Mouse (Mus musculus) limb, embryonic 14.5 days (tissue): Measurements from ENCODE around the gene Cd247. TPM values are rescaled to one million over a fixed set of nuclear protein-coding genes. Genes with fewer than 3 reads are reported as not detected.

ENCODE experiments used
- ATAC-seq: fragments of 200-750 bp; cut with Nextera tagmentation; 2 replicates; pipeline ENCODE4 v1.8.0; 2017; ENCODE audit warnings: low read depth, moderate number of reproducible peaks, moderate TSS enrichment; ENCODE audit not compliant: low FRiP score
- DNase-seq: peaks from one replicate; pipeline ENCODE4 v3.0.0-alpha.2; 2015; ENCODE audit warnings: low spot score
- H3K27ac ChIP-seq: fragments of 300-500 bp; sonication (generic); replicated peaks from 2 replicates; pipeline ENCODE4 v1.5.1; 2014; ENCODE audit warnings: low read depth, mild to moderate bottlenecking, low read length, moderate library complexity, mixed read lengths
- H3K27me3 ChIP-seq: fragments of 300-500 bp; sonication (generic); 2 replicates; pipeline ENCODE4 v1.6.1; 2014; ENCODE audit warnings: low read length, mixed read lengths; ENCODE audit not compliant: control insufficient read depth, insufficient read depth
- H3K36me3 ChIP-seq: fragments of 300-500 bp; sonication (generic); 2 replicates; pipeline ENCODE4 v1.6.1; 2014; ENCODE audit warnings: mild to moderate bottlenecking, low read length, moderate library complexity, mixed read lengths; ENCODE audit not compliant: control insufficient read depth, insufficient read depth
- H3K4me1 ChIP-seq: fragments of 300-500 bp; sonication (generic); 2 replicates; pipeline ENCODE4 v1.6.1; 2014; ENCODE audit warnings: antibody characterized with exemption, low read length, mixed read lengths; ENCODE audit not compliant: control insufficient read depth, insufficient read depth
- H3K4me2 ChIP-seq: fragments of 300-500 bp; sonication (generic); replicated peaks from 2 replicates; pipeline ENCODE4 v1.6.1; 2014; ENCODE audit warnings: low read depth, mild to moderate bottlenecking, low read length, moderate library complexity; ENCODE audit not compliant: severe bottlenecking
- H3K4me3 ChIP-seq: fragments of 300-500 bp; sonication (generic); replicated peaks from 2 replicates; pipeline ENCODE4 v1.5.1; 2014; ENCODE audit warnings: low read length
- H3K9ac ChIP-seq: fragments of 300-500 bp; sonication (generic); 2 replicates; pipeline ENCODE4 v1.6.1; 2014; ENCODE audit warnings: mild to moderate bottlenecking, low read depth, low read length, moderate library complexity; ENCODE audit not compliant: severe bottlenecking
- H3K9me3 ChIP-seq: fragments of 300-500 bp; sonication (generic); 2 replicates; pipeline ENCODE4 v1.6.1; 2016; ENCODE audit warnings: low read length; ENCODE audit not compliant: control insufficient read depth
- POLR2A ChIP-seq: fragments of 200-500 bp; IDR thresholded peaks from 2 replicates; pipeline ENCODE4 v1.8.0; 2012; ENCODE audit warnings: inconsistent platforms, mild to moderate bottlenecking, moderate library complexity, borderline replicate concordance; ENCODE audit not compliant: insufficient read depth, insufficient read length; ENCODE audit errors: extremely low read depth
- WGBS: fragments of 180-500 bp; shearing (Covaris S2); extraction: QIAGEN DNeasy Blood & Tissue Kit; methylation state at CpG from one replicate; pipeline ENCODE4 v1.1.7; 2014; 5-methylcytosine and 5-hydroxymethylcytosine counted together
- polyA plus RNA-seq, 2 experiments: library from polyadenylated mRNA; depleted of rRNA in 1 of 2; stranded (reverse) in 1 of 2; unstranded in 1 of 2; fragments of >200 nt; fragmentation: Nextera tagmentation in 1 of 2; extraction: Ambion mirVana in 1 of 2; gene quantifications; 2 replicates each; pipeline versions ENCODE4 v1.2.1 to v1.2.3; 2012 to 2014

Gene Cd247
- polyA plus RNA-seq, 2 experiments = 0.53 to 0.87 TPM

GRCm38 (mm10) chr1:165822031-165822430, 33.5 kb downstream of the Cd247 start:
- Histone ChIP-seq H3K9me3 (no peaks in the 10 kb centered on the region), H3K36me3 (no peaks in the 10 kb centered on the region), H3K27me3 (no peaks in the 10 kb centered on the region), H3K4me1 (no peaks in the 10 kb centered on the region), H3K4me3 (no peak overlapping the region), H3K27ac (no peak overlapping the region), H3K9ac (no peak overlapping the region), H3K4me2 (no peak overlapping the region)
- WGBS = 91% methylated on average over 2 of the region's 2 CpGs
- ATAC-seq (no peak), DNase-seq (no peak)
- no peak for TF ChIP-seq POLR2A

DNA sequence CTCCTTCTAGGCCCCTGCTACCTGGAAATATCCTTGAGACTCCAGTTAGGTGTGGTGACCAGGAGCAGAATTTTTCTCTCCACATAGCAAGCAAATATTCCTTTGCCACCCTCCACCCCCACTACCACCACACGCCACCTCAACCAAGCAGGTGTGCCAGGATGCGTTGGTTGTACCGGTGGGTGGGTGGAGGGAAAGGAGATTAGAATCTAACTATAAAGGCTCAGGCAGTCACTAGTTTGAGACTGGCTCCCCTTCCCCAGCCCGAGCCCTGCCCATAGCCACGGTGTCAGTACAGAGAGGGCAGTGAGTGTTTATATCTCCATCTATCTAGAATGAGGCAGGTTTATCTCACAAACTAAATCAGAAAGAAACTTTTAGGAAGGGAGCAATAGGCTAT, 39.7 kb downstream of the Cd247 start:
- Histone ChIP-seq H3K27ac (no peak overlapping the region), H3K27me3 (no peaks in the 10 kb centered on the region), H3K4me3 (no peak overlapping the region), H3K4me1 (no peaks in the 10 kb centered on the region), H3K36me3 (no peaks in the 10 kb centered on the region), H3K9ac (no peak overlapping the region), H3K4me2 (no peak overlapping the region), H3K9me3 (no peaks in the 10 kb centered on the region)
- ATAC-seq (no peak), DNase-seq (no peak)
- no peak for TF ChIP-seq POLR2A
- 84% methylated on average over 5 of the region's 5 CpGs for WGBS

DNA sequence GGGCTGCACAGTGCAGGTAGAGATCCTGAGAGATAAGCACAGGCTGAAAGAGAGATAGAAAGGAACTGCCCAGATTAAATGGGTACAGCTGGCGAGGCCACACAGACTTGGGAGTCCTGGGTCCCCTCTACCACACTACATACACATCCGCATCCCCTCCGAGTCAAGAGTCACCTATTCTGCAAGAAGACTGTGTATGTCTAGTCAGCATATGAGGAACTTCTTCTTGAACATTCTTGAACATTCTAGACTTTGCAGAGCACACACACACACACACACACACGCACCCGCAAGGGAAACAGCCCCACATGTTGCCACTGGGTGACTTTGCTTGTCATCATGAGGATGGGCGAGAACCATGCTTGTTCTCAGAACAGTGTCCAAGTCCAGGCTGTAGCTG, 40.1 kb downstream of the Cd247 start:
- Histone ChIP-seq H3K4me2 (no peak overlapping the region), H3K27me3 (no peaks in the 10 kb centered on the region), H3K4me1 (no peaks in the 10 kb centered on the region), H3K9ac (no peak overlapping the region), H3K36me3 (no peaks in the 10 kb centered on the region), H3K4me3 (no peak overlapping the region), H3K27ac (no peak overlapping the region), H3K9me3 (no peaks in the 10 kb centered on the region)
- DNase-seq = no peak
- 83% methylated on average over 6 of the region's 6 CpGs for WGBS
- no peak for ATAC-seq
- TF ChIP-seq POLR2A = no peak

GRCm38 (mm10) chr1:165829890-165830289, 41.4 kb downstream of the Cd247 start:
- no peak for DNase-seq
- no peak for ATAC-seq
- H3K4me3 ChIP-seq = no peak overlapping the region

DNA sequence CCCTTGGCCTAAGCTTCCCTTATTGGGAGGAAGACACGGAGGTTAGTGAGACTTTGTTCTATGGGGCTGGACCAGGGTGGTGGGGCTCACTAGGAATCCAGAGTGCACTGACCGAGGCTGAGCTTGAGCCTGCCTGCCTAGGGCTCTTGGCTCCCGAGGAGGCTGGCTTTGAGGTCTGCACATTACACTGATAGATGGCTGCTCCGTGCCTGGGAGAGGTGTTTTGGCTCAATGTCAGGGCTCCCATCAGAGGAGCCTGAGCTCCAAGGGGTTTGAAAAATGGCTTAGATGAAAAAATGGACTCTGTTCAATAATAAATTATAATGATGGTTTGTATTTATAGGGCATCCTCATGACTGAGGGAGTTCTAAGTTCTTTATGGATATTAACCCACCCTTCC, 44.8 kb downstream of the Cd247 start:
- DNase-seq (no peak), ATAC-seq (no peak)
- Histone ChIP-seq H3K27me3 (no peaks in the 10 kb centered on the region), H3K4me1 (peaks cover 33% of the 10 kb centered on the region), H3K9me3 (no peaks in the 10 kb centered on the region), H3K27ac (no peak overlapping the region), H3K4me3 (no peak overlapping the region), H3K4me2 (no peak overlapping the region), H3K36me3 (no peaks in the 10 kb centered on the region), H3K9ac (no peak overlapping the region)
- TF ChIP-seq POLR2A = no peak
- WGBS = 20% methylated on average over 4 of the region's 4 CpGs

More at GRCm38 (mm10) chr1:165829890-165830289, 41.4 kb downstream of the Cd247 start:
- 89% methylated on average over 5 of the region's 5 CpGs for WGBS
- no peak overlapping the region for H3K27ac ChIP-seq
- H3K9me3 ChIP-seq = no peaks in the 10 kb centered on the region
- no peak overlapping the region for H3K4me2 ChIP-seq
- H3K9ac ChIP-seq = no peak overlapping the region
- peaks cover 12% of the 10 kb centered on the region for H3K4me1 ChIP-seq
- TF ChIP-seq POLR2A = no peak
- H3K36me3 ChIP-seq = no peaks in the 10 kb centered on the region
- H3K27me3 ChIP-seq = no peaks in the 10 kb centered on the region

GRCm38 (mm10) chr1:165833910-165834632, 45.6 kb downstream of the Cd247 start:
- peak overlapping the region; percentile 35; the same call in 1 of the 2 replicates for H3K9ac ChIP-seq
- peak overlapping the region; percentile 45 for H3K4me2 ChIP-seq
- no peaks in the 10 kb centered on the region for H3K9me3 ChIP-seq
- peak overlapping the region; percentile 18; the same call in 1 of the 2 replicates for H3K4me3 ChIP-seq
- TF ChIP-seq POLR2A = no peak
- peaks cover 33% of the 10 kb centered on the region for H3K4me1 ChIP-seq
- no peak overlapping the region for H3K27ac ChIP-seq
- 14% methylated on average over 17 of the region's 17 CpGs for WGBS
- peaks cover 2% of the 10 kb centered on the region; the same call in 1 of the 2 replicates for H3K27me3 ChIP-seq
- ATAC-seq (no peak), DNase-seq (no peak)
- no peaks in the 10 kb centered on the region for H3K36me3 ChIP-seq
